Mouse (Mus musculus) megakaryocyte, adult 5-6 weeks (primary cell): Measurements from ENCODE around the gene Pramel4. TPM values are rescaled to one million over a fixed set of nuclear protein-coding genes. Genes with fewer than 3 reads are reported as not detected.
"Not testable (repeated sequence)": the region's sequence is repeated elsewhere in the genome, so short reads cannot be mapped to it uniquely, and the experiment has no call there.

ENCODE experiments used
- ATAC-seq: 2 replicates; pipeline ENCODE4 v1.8.0; 2016; ENCODE audit warnings: mild to moderate bottlenecking, inconsistent platforms; ENCODE audit not compliant: poor library complexity, severe bottlenecking
- total RNA-seq, 2 experiments: library from RNA; stranded (forward) in 1 of 2; stranded (reverse) in 1 of 2; fragments of 153-499, 151-499 nt in 1 of 2; fragments of 221-1000, 200-1000 nt in 1 of 2; gene quantifications; 2 replicates each; pipeline versions ENCODE4 v1.2.3 to v1.2.4; 2015 to 2017

Pramel4 gene
- total RNA-seq (2015) (not detected in 2 replicates), total RNA-seq (2017) (not detected in 2 replicates)

DNA sequence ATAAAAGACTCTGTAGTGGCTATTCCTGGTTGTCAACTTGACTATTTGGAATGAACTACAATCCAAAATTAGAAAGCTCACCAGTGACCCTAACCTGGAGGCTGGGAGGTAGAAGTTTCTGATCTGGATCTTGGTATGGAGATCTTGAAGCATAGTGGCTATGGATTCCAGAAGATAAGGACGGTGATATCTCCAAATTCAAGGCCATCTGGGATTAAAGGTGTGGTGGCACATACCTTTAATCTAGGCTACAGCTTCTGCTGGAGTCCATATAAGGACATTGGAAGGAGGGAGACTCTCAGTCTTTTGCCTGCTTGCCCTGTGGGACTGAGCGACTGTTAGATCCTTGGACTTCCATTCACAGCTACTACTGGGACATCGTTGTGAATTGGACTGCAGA is at the start of gene Pramel4:
Pramel4 (plus strand) TSS at position 301 of the 400 bp plus-strand sequence.
- not testable (repeated sequence) for ATAC-seq

DNA sequence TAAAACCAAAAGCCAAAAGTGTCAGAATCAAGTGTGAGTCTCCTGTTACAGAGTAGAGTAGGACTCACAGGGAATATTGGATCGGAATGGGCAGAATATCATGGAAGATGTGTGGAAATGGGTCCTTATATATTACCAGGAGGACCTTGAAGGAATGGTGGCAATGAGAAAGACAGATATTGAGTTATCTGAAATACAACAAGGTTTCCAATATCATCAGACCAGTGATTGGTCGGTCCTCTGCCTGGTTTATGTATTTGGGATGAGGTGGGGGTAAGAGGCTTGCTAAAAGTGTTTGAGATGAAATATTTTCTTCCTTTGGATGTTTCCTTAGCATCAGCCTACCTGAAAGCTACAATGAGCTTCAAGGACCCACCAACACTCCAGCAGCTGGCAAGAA is 47.2 kb downstream of the Pramel4 start, which contains the start of gene Gm13102:
Gm13102 (plus strand) TSS at position 301 of the 400 bp plus-strand sequence.
- not testable (repeated sequence) for ATAC-seq

Other genes starting within 250 kb of the Pramel4 start
- gene Gm13084, start 243.0 kb upstream of the Pramel4 start, total RNA-seq (2015): not detected in 2 replicates
- not detected in 2 replicates for gene Gm13084, start 243.0 kb upstream of the Pramel4 start, total RNA-seq (2017)
- gene Gm13103, start 212.6 kb upstream of the Pramel4 start, total RNA-seq (2015): not detected in 2 replicates
- gene Gm13103, start 212.6 kb upstream of the Pramel4 start, total RNA-seq (2017): not detected in 2 replicates
- not detected in 2 replicates for gene Pramef6, start 158.7 kb upstream of the Pramel4 start, total RNA-seq (2015)
- not detected in 2 replicates for gene Pramef6, start 158.7 kb upstream of the Pramel4 start, total RNA-seq (2017)
- gene Pramef25, start 108.1 kb upstream of the Pramel4 start, total RNA-seq (2015): not detected in 2 replicates
- gene Pramef25, start 108.1 kb upstream of the Pramel4 start, total RNA-seq (2017): not detected in 2 replicates
- gene Gm13101, start 92.2 kb upstream of the Pramel4 start, total RNA-seq (2015): not detected in 2 replicates
- gene Gm13101, start 92.2 kb upstream of the Pramel4 start, total RNA-seq (2017): not detected in 2 replicates
- gene Pramef17, start 64.8 kb upstream of the Pramel4 start, total RNA-seq (2015): not detected in 2 replicates
- gene Pramef17, start 64.8 kb upstream of the Pramel4 start, total RNA-seq (2017): not detected in 2 replicates
- not detected in 2 replicates for gene Gm13102, start 47.3 kb downstream of the Pramel4 start, total RNA-seq (2015)
- gene Gm13102, start 47.3 kb downstream of the Pramel4 start, total RNA-seq (2017): not detected in 2 replicates
- not detected in 2 replicates for gene Oog3, start 103.5 kb downstream of the Pramel4 start, total RNA-seq (2015)
- gene Oog3, start 103.5 kb downstream of the Pramel4 start, total RNA-seq (2017): not detected in 2 replicates
- not detected in 2 replicates for gene Oog2, start 131.6 kb downstream of the Pramel4 start, total RNA-seq (2015)
- not detected in 2 replicates for gene Oog2, start 131.6 kb downstream of the Pramel4 start, total RNA-seq (2017)
- gene C87977, start 154.2 kb downstream of the Pramel4 start, total RNA-seq (2015): not detected in 2 replicates
- not detected in 2 replicates for gene C87977, start 154.2 kb downstream of the Pramel4 start, total RNA-seq (2017)
- not detected in 2 replicates for gene Pramel5, start 221.4 kb downstream of the Pramel4 start, total RNA-seq (2015)
- not detected in 2 replicates for gene Pramel5, start 221.4 kb downstream of the Pramel4 start, total RNA-seq (2017)